Mouse (Mus musculus) thymus, adult 2 months (tissue): ENCODE data around the gene Ankrd33. TPM values are rescaled to one million over a fixed set of nuclear protein-coding genes. Genes with fewer than 3 reads are reported as not detected.

Experiments
- DNase-seq: peaks from one replicate; pipeline ENCODE4 v3.0.0; 2021
- H3K27ac ChIP-seq: fragments of 200-500 bp; 2 replicates; pipeline ENCODE4 v1.5.1; 2012; ENCODE audit warnings: low read length, control low read depth; ENCODE audit not compliant: control insufficient read depth, insufficient read depth
- H3K27me3 ChIP-seq: fragments of 200-500 bp; 2 replicates; pipeline ENCODE4 v1.6.1; 2012; ENCODE audit warnings: mild to moderate bottlenecking, low read length, moderate library complexity, mixed read lengths; ENCODE audit not compliant: control insufficient read depth, insufficient read depth
- H3K36me3 ChIP-seq: fragments of 200-500 bp; 2 replicates; pipeline ENCODE4 v1.6.1; 2012; ENCODE audit warnings: mild to moderate bottlenecking, low read length, moderate library complexity; ENCODE audit not compliant: control insufficient read depth, insufficient read depth
- H3K4me1 ChIP-seq: fragments of 200-500 bp; replicated peaks from 2 replicates; pipeline ENCODE4 v1.6.1; 2012; ENCODE audit warnings: low read length; ENCODE audit not compliant: control insufficient read depth, insufficient read depth
- H3K4me3 ChIP-seq: fragments of 200-500 bp; 2 replicates; pipeline ENCODE4 v1.5.1; 2012; ENCODE audit warnings: mild to moderate bottlenecking, low read length, control low read depth, moderate library complexity; ENCODE audit not compliant: control insufficient read depth, insufficient read depth
- CTCF ChIP-seq: fragments of 200-500 bp; IDR thresholded peaks from 2 replicates; pipeline ENCODE4 v1.5.1; 2012; ENCODE audit warnings: mild to moderate bottlenecking, control low read depth, low read length, moderate library complexity, borderline replicate concordance; ENCODE audit not compliant: control insufficient read depth, poor library complexity, insufficient read depth; ENCODE audit errors: extremely low read depth
- POLR2A ChIP-seq: fragments of 200-500 bp; IDR thresholded peaks from 2 replicates; pipeline ENCODE4 v1.6.1; 2012; ENCODE audit warnings: mild to moderate bottlenecking, low read length, control low read depth, moderate library complexity; ENCODE audit not compliant: control insufficient read depth, poor library complexity, insufficient read depth; ENCODE audit errors: extremely low read depth
- WGBS: fragments of 180-500 bp; shearing (Covaris S2); methylation state at CpG from one replicate; pipeline ENCODE4 v1.1.7; 2018; 5-methylcytosine and 5-hydroxymethylcytosine counted together
- polyA plus RNA-seq: library from polyadenylated mRNA; depleted of rRNA; stranded (reverse); fragments of >200 nt; gene quantifications from 2 replicates; pipeline ENCODE4 v1.2.3, GENCODE M21; 2012; rRNA removed

Gene Ankrd33
- polyA plus RNA-seq, 1 experiment, result not detected

DNA sequence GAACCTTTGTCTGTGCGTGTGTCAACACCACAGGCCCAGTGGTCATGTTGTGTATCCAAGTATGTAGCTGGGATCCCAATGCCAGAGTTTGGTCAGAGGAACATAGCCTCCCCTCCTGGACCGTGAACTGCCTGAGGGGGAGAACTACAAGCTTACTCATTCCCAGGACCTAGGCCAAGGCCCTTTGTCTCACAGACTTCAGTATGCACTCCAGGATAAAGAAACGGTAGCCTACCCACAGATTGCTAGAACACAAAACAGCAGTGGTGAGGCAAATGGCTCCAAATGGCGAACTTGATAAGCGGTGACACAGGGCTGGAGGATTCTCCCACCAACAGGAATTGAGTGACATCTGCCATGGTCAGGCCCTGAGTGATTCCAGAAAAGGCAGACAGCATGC lies 48.3 kb downstream of the Ankrd33 start:
- Histone ChIP-seq H3K36me3 (no peaks in the 10 kb centered on the region), H3K4me1 (peaks cover 9% of the 10 kb centered on the region; the same call in 1 of the 2 replicates), H3K27ac (no peak overlapping the region), H3K4me3 (no peak overlapping the region), H3K27me3 (no peaks in the 10 kb centered on the region)
- 93% methylated on average over 5 of the region's 5 CpGs for WGBS
- no peak for DNase-seq
- TF ChIP-seq POLR2A, result no peak
- no peak for TF ChIP-seq CTCF

DNA sequence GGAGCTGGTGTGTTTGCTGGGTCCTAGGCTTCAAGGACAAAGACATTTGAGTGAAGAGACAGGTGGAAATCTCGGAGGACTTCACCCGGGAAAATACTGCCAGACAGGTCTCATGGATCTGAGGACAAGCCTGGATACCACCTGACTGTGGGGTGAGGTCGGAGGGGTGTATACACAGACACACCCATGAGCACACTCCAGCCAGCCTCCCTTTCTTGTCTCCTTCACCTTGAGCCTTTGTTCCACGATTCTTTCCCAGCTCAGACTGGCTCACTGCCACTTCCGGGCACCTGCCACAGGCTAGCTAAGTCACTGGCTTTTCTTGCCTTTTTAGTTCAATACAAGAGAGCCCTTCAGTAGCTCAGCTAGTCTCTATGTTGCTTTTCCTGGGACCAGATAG lies 48.7 kb downstream of the Ankrd33 start:
- Histone ChIP-seq H3K4me3 (no peak overlapping the region), H3K4me1 (peaks cover 9% of the 10 kb centered on the region; the same call in 1 of the 2 replicates), H3K27ac (no peak overlapping the region), H3K27me3 (no peaks in the 10 kb centered on the region), H3K36me3 (no peaks in the 10 kb centered on the region)
- WGBS, result 90% methylated on average over 5 of the region's 5 CpGs
- no peak for DNase-seq
- no peak for TF ChIP-seq POLR2A
- no peak for TF ChIP-seq CTCF

DNA sequence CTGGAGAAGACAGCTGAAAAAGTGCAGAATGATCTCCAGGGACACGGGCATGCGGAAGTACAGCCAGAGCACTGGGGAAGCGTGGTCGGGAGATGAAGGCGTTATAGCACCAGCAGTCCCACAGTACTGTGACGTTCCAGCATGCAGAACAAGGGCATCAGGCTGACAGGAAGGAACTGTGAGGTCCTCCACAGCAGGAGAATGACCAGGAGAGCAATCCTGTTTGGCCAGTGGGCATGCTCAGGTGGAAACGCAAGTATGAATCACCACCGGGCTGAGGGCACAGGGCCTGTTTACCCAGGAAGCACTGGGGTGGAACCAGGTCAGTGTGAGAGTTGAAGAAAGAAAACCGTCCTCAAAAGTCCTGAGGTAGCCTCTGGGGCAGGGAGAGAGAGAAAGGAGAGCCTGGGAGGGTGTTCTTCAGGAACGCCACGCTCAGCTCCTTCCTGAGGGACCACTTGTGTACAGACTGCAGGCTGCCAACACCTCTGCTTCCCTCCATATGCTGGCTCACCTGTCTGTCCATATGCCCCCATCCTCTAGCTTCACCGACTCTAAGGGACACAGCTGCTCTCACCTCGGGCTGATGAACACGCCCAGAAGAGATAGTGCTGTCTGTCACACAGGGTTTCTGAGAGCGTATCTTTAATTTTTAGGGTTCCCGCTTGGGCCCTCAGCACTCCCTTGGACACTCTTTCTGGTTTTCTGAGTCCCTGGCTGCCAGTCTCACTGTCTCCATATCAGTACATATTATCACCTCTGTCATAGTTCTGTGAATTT lies 50.3 kb downstream of the Ankrd33 start:
- Histone ChIP-seq H3K4me1 (no peaks in the 10 kb centered on the region), H3K4me3 (no peak overlapping the region), H3K36me3 (no peaks in the 10 kb centered on the region), H3K27ac (no peak overlapping the region), H3K27me3 (no peaks in the 10 kb centered on the region)
- WGBS, result 77% methylated on average over 16 of the region's 16 CpGs
- no peak for TF ChIP-seq CTCF
- no peak for TF ChIP-seq POLR2A
- DNase-seq, result no peak

- no peak overlapping the region for H3K4me3 ChIP-seq
Measured at GRCm38 (mm10) chr15:101167553-101167952, 52.0 kb downstream of the Ankrd33 start.

More at GRCm38 (mm10) chr15:101167553-101167952, 52.0 kb downstream of the Ankrd33 start:
- 95% methylated on average over 11 of the region's 11 CpGs for WGBS
- H3K4me1 ChIP-seq, result no peaks in the 10 kb centered on the region
- no peak for DNase-seq
- H3K36me3 ChIP-seq, result no peaks in the 10 kb centered on the region
- no peak for TF ChIP-seq CTCF
- TF ChIP-seq POLR2A, result no peak
- no peaks in the 10 kb centered on the region for H3K27me3 ChIP-seq
- H3K27ac ChIP-seq, result no peak overlapping the region

Other genes starting within 250 kb of the Ankrd33 start
- gene Scn8a, start 245.9 kb upstream of the Ankrd33 start, polyA plus RNA-seq, result 0.20 and 0.60 TPM in 2 replicates
- gene Gm47841, start 68.4 kb upstream of the Ankrd33 start, polyA plus RNA-seq, result not detected in 2 replicates
- 0.86 and 1.4 TPM in 2 replicates for gene Fignl2, start 37.2 kb upstream of the Ankrd33 start, polyA plus RNA-seq
- 27.2 and 34.2 TPM in 2 replicates for gene Acvrl1, start 12.8 kb downstream of the Ankrd33 start, polyA plus RNA-seq
- 34.9 and 35.3 TPM in 2 replicates for gene Acvr1b, start 58.3 kb downstream of the Ankrd33 start, polyA plus RNA-seq
- 10.2 and 15.4 TPM in 2 replicates for gene Grasp, start 108.4 kb downstream of the Ankrd33 start, polyA plus RNA-seq
- 164 TPM in 2 replicates for gene Nr4a1, start 138.5 kb downstream of the Ankrd33 start, polyA plus RNA-seq
- 68.5 and 75.2 TPM in 2 replicates for gene Atg101, start 168.5 kb downstream of the Ankrd33 start, polyA plus RNA-seq
- 0.55 and 0.88 TPM in 2 replicates for gene 6030408B16Rik, start 177.5 kb downstream of the Ankrd33 start, polyA plus RNA-seq